Mouse (Mus musculus) spleen, postnatal 36 days (tissue): ENCODE data around the gene Slc32a1.

Source experiments
- DNase-seq, 2 experiments: peaks; one replicate each; pipeline ENCODE4 v3.0.0; 2022; ENCODE audit warnings: low spot score in 2 of 2, mixed read lengths in 1 of 2

Gene Slc32a1

DNA sequence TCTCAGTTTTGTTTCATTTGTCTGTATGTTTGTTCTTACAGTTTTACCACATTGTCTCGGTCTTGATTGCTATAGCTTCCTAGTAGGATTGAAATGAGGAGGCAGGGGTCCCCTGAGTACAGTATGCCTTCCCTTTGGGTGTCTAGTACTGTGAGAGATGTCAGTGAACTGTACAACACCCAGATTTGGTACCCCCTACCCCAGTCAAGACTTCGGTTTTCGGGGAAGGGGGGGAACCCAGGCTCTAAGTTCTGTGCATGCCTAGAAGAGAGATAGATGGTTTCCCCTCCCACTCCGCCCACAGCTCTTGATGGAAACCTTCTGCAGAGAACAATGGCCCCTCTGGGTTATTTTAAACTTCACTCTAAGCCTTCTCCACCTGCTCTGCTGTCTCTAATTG, 54.5 kb downstream of the Slc32a1 start, which contains the start of gene Ppp1r16b:
Ppp1r16b (plus strand) TSS at position 301 of the 400 bp plus-strand sequence.
- no peak for DNase-seq
